Mouse (Mus musculus) CH12.LX (cell line): ENCODE results near the gene Dtnb. TPM values are rescaled to one million over a fixed set of nuclear protein-coding genes. Genes with fewer than 3 reads are reported as not detected.

ENCODE experiments used
- DNase-seq: peaks from one replicate; pipeline ENCODE4 v3.0.0-alpha.2; 2013; ENCODE audit errors: extremely low read depth
- H3K27ac ChIP-seq: 2 replicates; pipeline ENCODE4 v1.5.1; 2012; ENCODE audit warnings: low read depth, mild to moderate bottlenecking, control low read depth, moderate library complexity; ENCODE audit not compliant: insufficient read depth
- H3K27me3 ChIP-seq: replicated peaks from 2 replicates; pipeline ENCODE3; 2012; ENCODE audit warnings: inconsistent platforms
- H3K36me3 ChIP-seq, 2 experiments: replicated peaks in 1 of 2; 2 replicates each; pipeline versions ENCODE3 to v1.6.1; 2012; ENCODE audit warnings: inconsistent platforms in 1 of 2, low read length in 1 of 2, mild to moderate bottlenecking in 1 of 2, mixed read lengths in 1 of 2, moderate library complexity in 1 of 2; ENCODE audit not compliant: control insufficient read depth in 1 of 2, insufficient read depth in 1 of 2
- H3K4me1 ChIP-seq, 2 experiments: 2 replicates each; pipeline ENCODE4 v1.6.1; 2012; ENCODE audit warnings: inconsistent platforms in 1 of 2, moderate library complexity in 1 of 2; ENCODE audit not compliant: insufficient read depth in 2 of 2, control insufficient read depth in 1 of 2
- H3K4me2 ChIP-seq: 2 replicates; pipeline ENCODE4 v1.6.1; 2012; ENCODE audit warnings: low read depth, mild to moderate bottlenecking, control low read depth; ENCODE audit not compliant: poor library complexity, insufficient read depth, severe bottlenecking
- H3K4me3 ChIP-seq, 3 experiments: fragments of 150-350 bp in 1 of 3; sonication (generic) in 1 of 3; replicated peaks in 1 of 3; 2 replicates each; pipeline versions ENCODE3 to v1.5.1; 2011 to 2012; ENCODE audit warnings: low read depth in 2 of 3, low read length in 2 of 3, mild to moderate bottlenecking in 2 of 3, moderate library complexity in 2 of 3, control low read depth in 1 of 3, improper control_type of control experiment in 1 of 3, inconsistent platforms in 1 of 3, mixed read lengths in 1 of 3; ENCODE audit not compliant: poor library complexity in 1 of 3
- H3K79me2 ChIP-seq: replicated peaks from 2 replicates; pipeline ENCODE4 v1.6.1; 2012; ENCODE audit warnings: mild to moderate bottlenecking, moderate library complexity; ENCODE audit not compliant: control insufficient read depth, poor library complexity, insufficient read depth, severe bottlenecking; ENCODE audit errors: extremely low read depth
- H3K9ac ChIP-seq: 2 replicates; pipeline ENCODE4 v1.6.1; 2012; ENCODE audit warnings: low read depth, mild to moderate bottlenecking, control low read depth, moderate library complexity; ENCODE audit not compliant: insufficient read depth
- H3K9me3 ChIP-seq: replicated peaks from 2 replicates; pipeline ENCODE3; 2012; ENCODE audit warnings: low read length, inconsistent platforms, mixed read lengths
- BHLHE40 ChIP-seq: IDR thresholded peaks from 2 replicates; pipeline ENCODE4 v1.6.1; 2011; ENCODE audit warnings: mild to moderate bottlenecking, low read depth, low read length, improper control_type of control experiment
- CTCF ChIP-seq, 2 experiments: IDR thresholded peaks in 1 of 2; conservative IDR thresholded peaks in 1 of 2; 2 replicates each; pipeline ENCODE4 v1.5.1; 2011 to 2012; ENCODE audit warnings: low read depth in 2 of 2, low read length in 2 of 2, improper control_type of control experiment in 1 of 2, inconsistent platforms in 1 of 2, mild to moderate bottlenecking in 1 of 2, moderate library complexity in 1 of 2
- ELF1 ChIP-seq: IDR thresholded peaks from 2 replicates; pipeline ENCODE4 v1.6.1; 2014; ENCODE audit warnings: low read depth, mild to moderate bottlenecking, inconsistent platforms, low read length, improper control_type of control experiment
- ETS1 ChIP-seq: conservative IDR thresholded peaks from 2 replicates; pipeline ENCODE4 v1.6.1; 2012; ENCODE audit warnings: low read depth, mild to moderate bottlenecking, inconsistent platforms, low read length, improper control_type of control experiment, moderate library complexity
- GABPA ChIP-seq: IDR thresholded peaks from 2 replicates; pipeline ENCODE4 v1.6.1; 2012; ENCODE audit warnings: low read depth, low read length, improper control_type of control experiment, inconsistent platforms; ENCODE audit not compliant: insufficient replicate concordance
- HCFC1 ChIP-seq: IDR thresholded peaks from 2 replicates; pipeline ENCODE4 v1.6.1; 2012; ENCODE audit warnings: low read depth, mild to moderate bottlenecking, inconsistent platforms, low read length, improper control_type of control experiment
- JUN ChIP-seq: IDR thresholded peaks from 2 replicates; pipeline ENCODE4 v1.6.1; 2011; ENCODE audit warnings: low read depth, mild to moderate bottlenecking, low read length, improper control_type of control experiment, moderate library complexity; ENCODE audit not compliant: insufficient read depth
- MAX ChIP-seq: IDR thresholded peaks from 2 replicates; pipeline ENCODE4 v1.6.1; 2011; ENCODE audit warnings: low read length, improper control_type of control experiment
- MXI1 ChIP-seq: IDR thresholded peaks from 2 replicates; pipeline ENCODE4 v1.6.1; 2011; ENCODE audit warnings: mild to moderate bottlenecking, low read depth, low read length, improper control_type of control experiment
- MYC ChIP-seq: IDR thresholded peaks from 2 replicates; pipeline ENCODE4 v1.6.1; 2011; ENCODE audit warnings: low read depth, mild to moderate bottlenecking, improper control_type of control experiment, low read length
- NELFE ChIP-seq: IDR thresholded peaks from 2 replicates; pipeline ENCODE4 v1.6.1; 2011; ENCODE audit warnings: low read depth, low read length, improper control_type of control experiment
- POLR2AphosphoS2 ChIP-seq: IDR thresholded peaks from 2 replicates; pipeline ENCODE4 v1.6.1; 2011; ENCODE audit warnings: low read depth, low read length, improper control_type of control experiment
- RAD21 ChIP-seq: IDR thresholded peaks from 2 replicates; pipeline ENCODE4 v1.6.1; 2011; ENCODE audit warnings: low read depth, mild to moderate bottlenecking, low read length, improper control_type of control experiment, moderate library complexity
- SIN3A ChIP-seq: IDR thresholded peaks from 2 replicates; pipeline ENCODE4 v1.6.1; 2012; ENCODE audit warnings: low read length, improper control_type of control experiment, inconsistent platforms
- TBP ChIP-seq: conservative IDR thresholded peaks from 2 replicates; pipeline ENCODE4 v1.6.1; 2011; ENCODE audit warnings: low read depth, low read length, improper control_type of control experiment
- UBTF ChIP-seq: IDR thresholded peaks from 2 replicates; pipeline ENCODE4 v1.6.1; 2012; ENCODE audit warnings: low read depth, mild to moderate bottlenecking, inconsistent platforms, low read length, improper control_type of control experiment, moderate library complexity
- USF1 ChIP-seq: IDR thresholded peaks from 2 replicates; pipeline ENCODE4 v1.6.1; 2014; ENCODE audit warnings: low read depth, mild to moderate bottlenecking, inconsistent platforms, low read length, improper control_type of control experiment
- USF2 ChIP-seq: conservative IDR thresholded peaks from 2 replicates; pipeline ENCODE4 v1.6.1; 2011; ENCODE audit warnings: low read depth, low read length, improper control_type of control experiment
- ZC3H11A ChIP-seq: IDR thresholded peaks from 2 replicates; pipeline ENCODE4 v1.6.1; 2012; ENCODE audit warnings: low read depth, mild to moderate bottlenecking, inconsistent platforms, low read length, improper control_type of control experiment
- ZMIZ1 ChIP-seq: IDR thresholded peaks from 2 replicates; pipeline ENCODE4 v1.6.1; 2012; ENCODE audit warnings: low read depth, mild to moderate bottlenecking, inconsistent platforms, low read length, improper control_type of control experiment
- ZNF384 ChIP-seq: IDR thresholded peaks from 2 replicates; pipeline ENCODE4 v1.6.1; 2012; ENCODE audit warnings: low read depth, low read length, improper control_type of control experiment, inconsistent platforms
- dilution Hi-C: fragments of 300-500 bp; cut with MboI; formaldehyde crosslinking; loops from 2 replicates; pipeline ENCODE4 v1.14.3; 2020; ENCODE audit warnings: low sequenced_read_pairs; ENCODE audit not compliant: extremely low pct_unique_long_range_greater_than_20kb, extremely low pct_ligation_motif_present
- in situ Hi-C: fragments of 300-500 bp; cut with MboI; formaldehyde crosslinking; loops from 3 replicates; pipeline ENCODE4 v1.14.3; 2019; ENCODE audit warnings: low sequenced_read_pairs, low pct_ligation_motif_present, low pct_unique_long_range_greater_than_20kb, mixed read lengths
- polyA plus RNA-seq: library from polyadenylated mRNA; unstranded; fragments of >175 nt; gene quantifications from 2 replicates; pipeline ENCODE4 v1.2.1, GENCODE M21; 2012; ENCODE audit warnings: low read depth; ENCODE audit not compliant: insufficient read length
- total RNA-seq, 2 experiments: library from RNA; depleted of rRNA; stranded (reverse); fragments of 300-350 nt in 1 of 2; fragments of >200 nt in 1 of 2; gene quantifications; 2 replicates each; pipeline ENCODE4 v1.2.3; 2012 to 2014

Dtnb gene
- total and polyA plus RNA-seq, 3 experiments: 8.1 to 26.0 (median 17.4) TPM

DNA sequence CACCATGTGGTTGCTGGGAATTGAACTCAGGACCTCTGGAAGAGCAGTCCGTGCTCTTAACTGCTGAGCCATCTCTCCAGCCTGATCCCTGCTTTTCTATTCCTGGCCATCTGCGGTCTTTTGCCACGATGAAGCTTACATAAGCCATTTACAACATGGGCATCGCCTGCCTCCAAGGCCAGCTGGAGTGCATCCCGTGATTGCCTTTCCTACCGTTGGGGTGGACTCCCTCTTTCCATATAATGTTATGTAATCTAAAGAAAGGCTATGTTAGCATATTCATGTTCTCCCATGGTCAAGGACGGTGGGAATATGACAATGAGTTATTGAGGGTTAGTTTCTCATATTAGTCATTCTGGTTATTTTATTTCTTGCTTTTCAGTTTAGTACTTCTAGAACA, 91.2 kb downstream of the Dtnb start:
- H3K4me3 ChIP-seq: no peak overlapping the region
- TF ChIP-seq MXI1 (no peak), SIN3A (no peak), RAD21 (no peak), TBP (no peak), NELFE (no peak), UBTF (no peak), USF2 (no peak), MAX (no peak), CTCF (conservative IDR thresholded peaks at IDR 0.05 in 1 of 2, IDR thresholded peaks at IDR 0.05 in 1 of 2; ENCODE audit: low read depth in 2 of 2, low read length in 2 of 2) (no peak), ELF1 (no peak), ZNF384 (no peak), ZC3H11A (no peak), POLR2AphosphoS2 (no peak), ZMIZ1 (no peak), BHLHE40 (no peak), GABPA (no peak), HCFC1 (no peak)
- TF ChIP-seq, all 38 proteins: peak for 0
- in situ Hi-C loops (loop anchor here (25.0 kb wide), 1 partner anchor 174 kb away; no protein-coding TSS in a partner anchor), dilution Hi-C loops (no loop called here)
- H3K9ac ChIP-seq: no peak overlapping the region
- H3K27me3 ChIP-seq: no peaks in the 10 kb centered on the region
- H3K9me3 ChIP-seq: no peaks in the 10 kb centered on the region
- no peak overlapping the region for H3K4me2 ChIP-seq
- H3K36me3 ChIP-seq: peaks cover 0 to 23% of the 10 kb centered on the region in 2 experiments
- H3K79me2 ChIP-seq: no peaks in the 10 kb centered on the region
- no peak overlapping the region for H3K27ac ChIP-seq
- no peaks in the 10 kb centered on the region; a peak in 1 of 4 replicates for H3K4me1 ChIP-seq
- DNase-seq: no peak

DNA sequence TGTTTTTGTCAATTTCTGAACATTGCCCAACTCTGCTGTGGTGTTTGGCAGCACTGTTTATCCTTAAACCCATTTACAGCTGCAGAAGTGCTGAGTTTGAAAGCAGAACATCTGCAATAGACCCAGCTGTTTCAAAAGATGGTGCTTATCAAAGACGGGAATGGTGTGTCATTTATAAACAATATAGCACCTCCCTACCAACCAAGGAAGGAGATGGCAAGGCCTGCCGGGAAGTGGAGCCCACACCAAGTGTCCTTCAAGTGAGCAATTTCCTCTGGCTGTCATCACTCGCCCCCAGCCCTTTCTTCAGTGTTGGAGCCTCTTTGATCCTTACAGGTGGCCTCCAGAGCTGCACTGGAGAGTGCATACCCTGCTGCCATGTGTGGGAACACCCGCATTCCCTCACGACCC, 97.8 kb downstream of the Dtnb start:
- Histone ChIP-seq H3K27ac (no peak overlapping the region), H3K4me3 (no peak overlapping the region), H3K4me1 (peaks cover 3 to 9% of the 10 kb centered on the region in 2 experiments; a peak in 2 of 4 replicates), H3K79me2 (no peaks in the 10 kb centered on the region), H3K9ac (no peak overlapping the region), H3K36me3 (peaks cover 0 to 5% of the 10 kb centered on the region in 2 experiments), H3K4me2 (no peak overlapping the region), H3K27me3 (no peaks in the 10 kb centered on the region), H3K9me3 (peaks cover 2% of the 10 kb centered on the region)
- no peak for TF ChIP-seq ETS1
- TF ChIP-seq USF1: no peak
- no peak for TF ChIP-seq HCFC1
- TF ChIP-seq MAX: no peak
- TF ChIP-seq MYC: no peak
- no peak for TF ChIP-seq ZC3H11A
- no peak for TF ChIP-seq TBP
- TF ChIP-seq JUN: no peak
- no peak for TF ChIP-seq RAD21
- TF ChIP-seq SIN3A: no peak
- TF ChIP-seq ZNF384: no peak
- DNase-seq: no peak
- in situ Hi-C loops (loop anchor here (5.0 to 25.0 kb wide), 2 partner anchors 167 to 412 kb away; partner anchors contain the start of gene Dnajc27), dilution Hi-C loops (no loop called here)
